Comparison of ENCODE assay signal across 9 mouse cellular contexts in the genomic region with DNA sequence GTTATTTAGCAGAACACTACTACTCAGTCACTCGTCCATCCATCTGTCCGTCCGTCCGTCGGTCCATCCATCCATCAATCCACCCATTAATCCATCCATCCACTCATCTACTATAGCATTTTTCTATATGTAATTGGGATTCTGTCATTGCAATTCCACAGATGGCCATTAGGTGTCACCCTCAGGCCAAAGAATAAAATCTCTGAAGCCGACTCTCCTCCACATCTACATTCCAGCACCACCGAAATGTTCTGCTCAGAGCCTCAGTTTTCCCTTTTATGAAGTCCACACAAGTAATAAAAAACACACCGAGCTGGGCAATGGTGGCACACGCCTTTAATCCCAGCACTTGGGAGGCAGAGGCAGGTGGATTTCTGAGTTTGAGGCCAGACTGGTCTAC. TPM values are rescaled to one million over a fixed set of nuclear protein-coding genes. Genes with fewer than 3 reads are reported as not detected.
DNase-seq lines count a peak whose midpoint lies in the region; ATAC-seq lines count a peak whose summit lies in the region.
"Had no signal": no experiment of that assay in that cellular context is flagged by ENCODE, and none has a peak within 500 bp of the region (broad histone marks: within the 10 kb centered on the region; RNA-seq: fewer than 3 reads in every experiment).

No protein-coding gene starts in this region.

- no peak overlapping the region for H3K9ac ChIP-seq in forebrain, embryonic 14.5 days (ENCODE audit: low read length)
- H3K9ac ChIP-seq in forebrain, embryonic 13.5 days: no peak overlapping the region
- H3K9ac ChIP-seq in neural tube, embryonic 15.5 days (replicated peaks): no peak overlapping the region

- 3% methylated on average over 9 of the region's 9 CpGs for WGBS in forebrain, embryonic 14.5 days
- 2% methylated on average over 9 of the region's 9 CpGs for whole genome bisulfite sequencing in forebrain, embryonic 13.5 days
- WGBS in neural tube, embryonic 15.5 days: 1% methylated on average over 9 of the region's 9 CpGs

- no peak for ATAC-seq in forebrain, embryonic 14.5 days
- no peak for ATAC-seq in forebrain, embryonic 13.5 days
- ATAC-seq in neural tube, embryonic 15.5 days (ENCODE audit: low FRiP score): no peak

- peaks cover 32% of the 10 kb centered on the region for H3K27me3 ChIP-seq in forebrain, embryonic 14.5 days (replicated peaks; ENCODE audit: control insufficient read depth, insufficient read depth, low read length)
- peaks cover 50% of the 10 kb centered on the region for H3K27me3 ChIP-seq in forebrain, embryonic 13.5 days
- H3K27me3 ChIP-seq in neural tube, embryonic 15.5 days (replicated peaks): peaks cover 30% of the 10 kb centered on the region

- peaks cover under 1% of the 10 kb centered on the region; the same call in 1 of the 2 replicates for H3K4me1 ChIP-seq in forebrain, embryonic 14.5 days (ENCODE audit: control insufficient read depth, insufficient read depth, low read length)
- peaks cover 6% of the 10 kb centered on the region for H3K4me1 ChIP-seq in forebrain, embryonic 13.5 days
- H3K4me1 ChIP-seq in neural tube, embryonic 15.5 days: peaks cover 14% of the 10 kb centered on the region

- no peaks in the 10 kb centered on the region for H3K36me3 ChIP-seq in forebrain, embryonic 14.5 days (ENCODE audit: control insufficient read depth, insufficient read depth, low read length)
- no peaks in the 10 kb centered on the region for H3K36me3 ChIP-seq in forebrain, embryonic 13.5 days (ENCODE audit: poor library complexity, severe bottlenecking)
- H3K36me3 ChIP-seq in neural tube, embryonic 15.5 days: no peaks in the 10 kb centered on the region

- peak; percentile 87 for DNase-seq in forebrain, embryonic 14.5 days (ENCODE audit: low spot score)
- peak; percentile 67 for DNase-seq in neural tube, embryonic 10.5 days (ENCODE audit: extremely low spot score, low spot score)
- DNase-seq in cerebellum, adult 9-10 months: peak; percentile 85
- DNase-seq in heart, postnatal 4 days: peak; percentile 79
- peak; percentile 80 for DNase-seq in mesoderm, embryonic 11.5 days (ENCODE audit: low read depth, low spot score)
- no peak for DNase-seq in urinary bladder, postnatal 10 days (ENCODE audit: low spot score)

- no peak overlapping the region for H3K4me3 ChIP-seq in forebrain, embryonic 14.5 days (ENCODE audit: low read depth, low read length)
- H3K4me3 ChIP-seq in forebrain, embryonic 13.5 days: no peak overlapping the region
- H3K4me3 ChIP-seq in neural tube, embryonic 15.5 days (replicated peaks): no peak overlapping the region

- H3K9me3 ChIP-seq in forebrain, embryonic 14.5 days (replicated peaks; ENCODE audit: control insufficient read depth, low read length): no peaks in the 10 kb centered on the region
- no peaks in the 10 kb centered on the region for H3K9me3 ChIP-seq in forebrain, embryonic 13.5 days (replicated peaks)
- H3K9me3 ChIP-seq in neural tube, embryonic 15.5 days (replicated peaks): no peaks in the 10 kb centered on the region

- H3K4me2 ChIP-seq in forebrain, embryonic 14.5 days (ENCODE audit: low read length): no peak overlapping the region
- H3K4me2 ChIP-seq in forebrain, embryonic 13.5 days: no peak overlapping the region
- no peak overlapping the region for H3K4me2 ChIP-seq in neural tube, embryonic 15.5 days

- H3K27ac ChIP-seq in forebrain, embryonic 14.5 days (ENCODE audit: low read depth, low read length): no peak overlapping the region
- H3K27ac ChIP-seq in forebrain, embryonic 13.5 days: no peak overlapping the region
- no peak overlapping the region for H3K27ac ChIP-seq in neural tube, embryonic 15.5 days (replicated peaks)

RNA-seq across cellular contexts. Expression of gene Nmrk2, which starts 3.6 kb away (rescaled TPM):
- not detected in 2 replicates for polyA plus RNA-seq in forebrain, embryonic 14.5 days (2014; fragmentation: Nextera tagmentation; extraction: Ambion mirVana)
- not detected in 2 replicates for polyA plus RNA-seq in forebrain, embryonic 13.5 days (2015; fragmentation: Nextera tagmentation; extraction: Ambion mirVana)
- 0.17 and 0.26 TPM in 2 replicates for polyA plus RNA-seq in neural tube, embryonic 15.5 days (2015; fragmentation: Nextera tagmentation; extraction: Ambion mirVana)
- 10 to 100 TPM; 44.1 to 74.9 TPM for total RNA-seq in heart, postnatal 4 days (2021)

RNA-seq across cellular contexts. Expression of gene 4930442H23Rik, which starts 14.6 kb away (rescaled TPM):
- polyA plus RNA-seq in forebrain, embryonic 14.5 days (2014; fragmentation: Nextera tagmentation; extraction: Ambion mirVana): not detected in 2 replicates
- not detected in 2 replicates for polyA plus RNA-seq in forebrain, embryonic 13.5 days (2015; fragmentation: Nextera tagmentation; extraction: Ambion mirVana)
- polyA plus RNA-seq in neural tube, embryonic 15.5 days (2015; fragmentation: Nextera tagmentation; extraction: Ambion mirVana): not detected in 2 replicates
- not detected for total RNA-seq in heart, postnatal 4 days (2021)
- total RNA-seq: layer of hippocampus, postnatal 14 days had no signal

RNA-seq across cellular contexts. Expression of gene Dapk3, which starts 15.4 kb away (rescaled TPM):
- polyA plus RNA-seq in forebrain, embryonic 14.5 days (2014; fragmentation: Nextera tagmentation; extraction: Ambion mirVana): 49.0 and 50.0 TPM in 2 replicates
- 43.5 and 47.7 TPM in 2 replicates for polyA plus RNA-seq in forebrain, embryonic 13.5 days (2015; fragmentation: Nextera tagmentation; extraction: Ambion mirVana)
- polyA plus RNA-seq in neural tube, embryonic 15.5 days (2015; fragmentation: Nextera tagmentation; extraction: Ambion mirVana): 65.7 and 70.4 TPM in 2 replicates
- total RNA-seq in heart, postnatal 4 days (2021): 10 to 100 TPM; 41.9 to 45.7 TPM

RNA-seq across cellular contexts. Expression of gene Eef2, which starts 21.8 kb away (rescaled TPM):
- polyA plus RNA-seq in forebrain, embryonic 14.5 days (2014; fragmentation: Nextera tagmentation; extraction: Ambion mirVana): 474 and 520 TPM in 2 replicates
- 555 and 583 TPM in 2 replicates for polyA plus RNA-seq in forebrain, embryonic 13.5 days (2015; fragmentation: Nextera tagmentation; extraction: Ambion mirVana)
- polyA plus RNA-seq in neural tube, embryonic 15.5 days (2015; fragmentation: Nextera tagmentation; extraction: Ambion mirVana): 493 and 549 TPM in 2 replicates
- total RNA-seq in heart, postnatal 4 days (2021): 1,000 to 10,000 TPM; 1,326 to 1,351 TPM

RNA-seq across cellular contexts. Expression of gene Pias4, which starts 30.5 kb away (rescaled TPM):
- 44.0 and 45.5 TPM in 2 replicates for polyA plus RNA-seq in forebrain, embryonic 14.5 days (2014; fragmentation: Nextera tagmentation; extraction: Ambion mirVana)
- 54.2 and 57.0 TPM in 2 replicates for polyA plus RNA-seq in forebrain, embryonic 13.5 days (2015; fragmentation: Nextera tagmentation; extraction: Ambion mirVana)
- 52.8 and 57.3 TPM in 2 replicates for polyA plus RNA-seq in neural tube, embryonic 15.5 days (2015; fragmentation: Nextera tagmentation; extraction: Ambion mirVana)
- total RNA-seq in heart, postnatal 4 days (2021): 10 to 100 TPM; 17.5 to 18.6 TPM
